Mouse (Mus musculus) A20 (cell line): ENCODE measurements around the gene Arid5b.

Experiments used
- DNase-seq: peaks from one replicate; pipeline ENCODE4 v3.0.0-alpha.2; 2011; ENCODE audit warnings: low read depth, low spot score

Gene Arid5b

DNA sequence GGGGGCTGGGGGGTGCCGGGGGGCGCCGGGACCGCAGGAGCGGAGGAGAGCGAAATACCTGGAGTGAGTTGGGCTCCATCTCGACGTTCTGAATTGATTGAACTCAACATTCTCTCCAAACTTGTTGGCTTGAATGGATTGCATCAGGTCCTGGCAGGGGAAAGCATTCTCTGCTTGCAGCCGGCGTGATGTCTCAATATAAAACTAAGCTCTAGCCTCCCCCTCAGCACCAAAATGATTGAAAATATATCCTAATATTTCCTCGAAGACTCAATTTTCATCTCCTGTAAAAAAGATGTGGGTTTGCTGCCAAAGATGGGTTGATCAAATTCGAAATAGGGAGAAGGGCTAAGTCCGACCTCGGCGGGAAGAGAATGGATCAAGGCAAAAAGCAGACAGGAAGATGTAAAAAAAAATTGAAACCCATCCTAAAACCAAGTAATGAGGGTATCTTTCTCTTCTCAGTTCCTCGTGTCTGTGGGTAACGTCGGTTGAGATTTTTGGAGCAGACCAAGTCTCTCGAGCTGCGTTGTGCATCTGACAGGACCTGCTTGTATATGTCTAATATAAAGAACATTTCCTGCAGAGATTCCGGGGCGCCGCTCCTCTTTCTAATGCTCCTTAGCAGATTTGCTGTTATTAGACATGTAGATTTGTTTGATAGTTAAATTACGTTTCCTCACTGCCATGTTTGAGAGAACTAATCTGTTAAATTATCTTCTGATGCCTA, at the start of gene Arid5b:
Gene Arid5b (minus strand): TSS at position 109 of the 730 bp plus-strand sequence.
- peak; percentile 84 for DNase-seq

DNA sequence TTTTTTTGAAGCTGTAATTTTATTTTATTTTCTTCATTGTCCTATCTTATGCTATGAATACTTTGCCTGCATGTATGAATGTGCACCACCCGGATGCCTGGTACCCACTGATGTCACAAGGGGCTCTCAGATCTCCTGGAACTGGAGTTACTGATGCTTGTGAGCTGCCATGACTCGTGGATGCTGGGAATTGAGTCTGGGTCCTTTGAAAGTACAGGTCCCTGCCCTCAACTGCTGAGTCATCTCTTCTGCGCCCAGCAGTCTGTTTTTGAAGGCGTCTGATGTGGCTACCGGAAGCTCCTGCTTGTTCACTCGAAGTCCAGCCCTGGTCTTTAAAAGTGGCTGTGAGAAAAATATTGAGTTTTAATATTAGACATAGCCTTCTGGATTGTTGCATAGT, 46.8 kb upstream of the Arid5b start:
- DNase-seq: no peak

DNA sequence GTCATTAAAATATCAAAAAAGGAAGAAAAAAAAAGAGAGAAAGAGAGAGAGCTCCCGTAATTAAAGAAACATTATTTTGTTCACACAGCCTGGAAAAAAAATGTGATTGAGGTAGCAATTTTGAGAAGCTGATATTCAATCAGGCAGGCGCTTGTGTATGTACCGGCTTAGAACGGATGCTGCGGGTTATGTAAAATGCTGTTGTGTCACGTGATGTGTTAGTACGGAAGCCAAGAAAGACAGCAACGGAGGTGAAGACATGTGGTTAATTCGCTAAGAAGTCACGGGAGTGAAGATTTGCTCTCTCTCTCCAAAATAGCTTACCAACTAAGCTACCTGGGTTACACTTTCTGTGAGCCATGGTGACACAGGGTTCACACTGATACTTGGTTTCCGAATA, 45.5 kb upstream of the Arid5b start:
- DNase-seq: no peak

DNA sequence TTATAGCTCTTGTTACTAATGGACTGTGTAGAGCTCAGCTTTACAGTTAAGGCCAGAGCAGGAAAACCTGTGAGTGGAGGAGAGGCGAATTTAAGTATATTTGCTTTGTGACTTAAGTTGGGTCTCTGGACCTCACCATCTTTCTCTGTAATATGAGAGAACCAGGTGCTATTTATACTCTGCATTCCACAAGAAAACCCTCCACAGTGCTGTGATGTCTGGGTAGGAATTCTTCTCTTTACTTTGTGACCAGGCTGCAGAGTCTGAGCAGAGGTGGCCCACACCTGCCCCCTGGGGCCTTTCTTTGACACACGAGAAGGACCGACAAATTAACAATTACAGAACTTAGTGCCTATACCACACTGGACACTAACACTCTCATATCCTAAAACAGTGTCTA, 44.6 kb upstream of the Arid5b start:
- DNase-seq: no peak

DNA sequence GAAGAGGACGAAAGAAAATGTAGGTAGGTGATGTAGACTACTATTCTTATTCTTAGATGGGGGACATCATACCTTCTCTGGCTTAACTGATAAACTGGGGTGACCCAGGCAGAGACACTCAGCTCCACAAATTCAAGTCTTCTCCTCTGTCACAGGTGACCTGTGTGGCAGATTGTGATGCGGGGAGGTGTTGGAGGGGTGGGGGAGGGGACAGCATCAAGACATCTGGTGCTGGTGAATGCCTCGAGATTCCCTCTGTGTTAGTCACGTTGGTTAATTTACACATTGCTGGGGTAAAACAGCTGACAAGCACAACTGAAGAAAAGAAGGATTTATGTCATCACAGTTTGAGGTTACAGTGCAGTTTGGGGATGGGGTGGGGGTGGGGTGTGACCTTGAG, 42.4 kb upstream of the Arid5b start:
- DNase-seq: no peak

DNA sequence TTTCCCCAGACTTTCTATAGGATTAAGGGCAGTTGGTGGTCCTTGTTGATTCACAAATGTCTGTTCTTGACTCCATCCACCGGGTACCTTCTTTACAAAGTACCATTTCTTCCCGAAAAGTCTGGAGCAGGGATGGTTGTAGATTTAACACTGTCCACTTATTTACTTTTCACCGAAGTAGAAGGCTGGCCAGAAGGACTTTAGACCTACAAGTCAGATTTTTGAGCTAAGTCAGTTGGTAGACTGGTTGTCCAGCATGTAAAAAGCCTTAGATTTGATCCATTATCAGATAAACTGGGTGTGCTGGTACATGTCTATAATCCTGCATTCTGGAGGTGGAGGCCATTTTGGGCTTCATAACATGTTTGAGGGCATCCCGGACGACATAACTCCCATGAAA, 42.0 kb upstream of the Arid5b start:
- no peak for DNase-seq

DNA sequence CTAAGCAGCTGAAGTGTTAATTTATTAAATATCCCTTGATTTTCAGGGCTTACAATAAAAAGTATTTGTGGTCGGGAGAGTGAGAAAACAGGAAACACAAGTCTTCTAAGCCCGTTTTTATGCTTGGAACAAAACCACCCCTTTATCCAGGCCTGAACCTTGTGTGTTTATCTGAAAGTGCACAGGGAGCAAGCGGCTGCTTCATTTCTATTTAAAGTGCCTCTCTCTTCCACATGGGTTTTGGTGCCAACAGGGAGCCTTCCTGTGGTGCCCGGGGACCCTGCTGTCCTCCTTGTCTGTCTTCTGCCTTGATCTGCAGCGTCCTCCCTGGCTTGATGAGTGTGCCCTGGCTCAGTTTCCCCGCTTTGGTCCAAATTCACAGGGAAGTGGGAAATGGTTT, 40.9 kb upstream of the Arid5b start:
- no peak for DNase-seq

DNA sequence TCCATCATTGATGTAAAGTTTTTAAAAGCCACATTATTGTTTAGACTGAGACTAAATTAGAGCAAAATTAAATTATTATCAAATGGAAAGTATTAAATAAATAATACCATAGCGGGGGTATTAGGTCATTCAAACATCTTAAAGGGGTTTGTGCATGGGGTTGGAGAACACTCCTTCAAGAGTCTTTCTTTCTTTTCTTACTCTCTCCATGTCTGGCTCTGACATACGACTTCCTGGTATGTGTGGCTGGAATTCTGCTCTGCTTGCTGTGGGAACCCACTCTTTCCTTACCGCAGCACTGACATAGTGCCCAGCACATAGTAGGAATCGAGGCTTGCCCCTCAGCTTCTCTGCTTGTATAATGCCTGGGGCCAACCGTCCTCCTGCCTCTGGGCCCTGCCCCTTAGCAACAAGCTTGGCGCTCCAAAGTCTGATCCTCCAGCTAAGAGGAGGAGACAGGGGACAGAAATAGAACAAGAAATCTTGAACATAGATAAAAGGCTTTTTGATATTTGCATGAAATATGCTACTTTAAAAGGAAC, 40.0 kb upstream of the Arid5b start:
- no peak for DNase-seq

DNA sequence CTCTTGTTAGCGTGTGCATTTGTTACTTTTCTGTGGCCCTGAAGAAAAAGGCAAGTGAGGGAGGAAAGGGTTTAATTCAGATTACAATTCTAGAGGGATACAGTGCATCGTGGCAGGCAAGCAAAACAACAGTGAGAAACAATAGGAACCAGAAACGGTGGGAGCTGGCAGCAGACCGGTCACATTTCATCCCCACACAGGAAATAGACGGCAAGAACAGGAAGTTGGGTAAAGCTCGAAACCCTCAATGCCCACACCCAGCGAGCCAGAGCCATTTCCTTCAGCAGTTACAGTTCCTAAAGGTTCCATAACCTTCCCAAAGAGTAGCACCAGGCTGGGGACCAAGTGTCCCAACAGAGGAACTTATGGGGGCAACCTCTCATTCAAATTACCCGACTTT, 34.2 kb upstream of the Arid5b start:
- no peak for DNase-seq

DNA sequence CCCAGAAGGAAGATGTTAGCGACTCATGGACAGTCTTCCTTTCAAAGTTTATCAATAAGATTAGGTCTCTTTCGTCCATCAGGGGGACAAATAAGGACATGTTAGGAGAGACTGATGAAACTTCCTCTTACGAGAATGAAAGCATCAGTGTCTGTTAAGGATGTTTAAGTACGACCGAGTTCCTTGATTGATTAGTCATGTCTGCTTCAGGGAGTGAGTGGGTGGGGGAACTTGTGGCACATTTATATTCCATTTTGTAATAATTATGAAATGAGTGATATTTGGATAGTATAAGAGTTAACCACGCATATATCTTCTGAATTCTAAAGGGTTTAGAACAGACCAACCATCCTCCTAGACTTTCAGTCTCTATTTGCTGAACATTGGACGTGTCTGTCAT, 22.5 kb upstream of the Arid5b start:
- no peak for DNase-seq

DNA sequence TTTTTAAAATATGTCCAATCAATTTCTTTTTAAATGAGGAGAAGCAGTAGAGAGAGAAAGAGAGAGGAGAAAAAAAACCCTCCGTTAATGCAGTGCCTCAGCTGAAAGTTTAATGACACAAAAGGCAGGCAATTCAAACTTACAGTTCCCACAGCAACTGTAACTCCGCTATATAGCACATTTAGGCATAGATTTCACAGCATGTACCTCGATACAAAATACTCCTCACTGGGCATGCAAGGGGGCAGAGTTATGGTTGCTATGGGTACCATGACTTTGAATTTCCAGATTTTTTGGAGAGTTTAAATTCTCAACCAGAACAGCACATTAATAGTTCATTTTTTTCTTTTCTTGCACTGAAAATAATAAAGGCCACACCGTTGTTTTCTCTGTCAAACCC, 10.9 kb upstream of the Arid5b start:
- no peak for DNase-seq

DNA sequence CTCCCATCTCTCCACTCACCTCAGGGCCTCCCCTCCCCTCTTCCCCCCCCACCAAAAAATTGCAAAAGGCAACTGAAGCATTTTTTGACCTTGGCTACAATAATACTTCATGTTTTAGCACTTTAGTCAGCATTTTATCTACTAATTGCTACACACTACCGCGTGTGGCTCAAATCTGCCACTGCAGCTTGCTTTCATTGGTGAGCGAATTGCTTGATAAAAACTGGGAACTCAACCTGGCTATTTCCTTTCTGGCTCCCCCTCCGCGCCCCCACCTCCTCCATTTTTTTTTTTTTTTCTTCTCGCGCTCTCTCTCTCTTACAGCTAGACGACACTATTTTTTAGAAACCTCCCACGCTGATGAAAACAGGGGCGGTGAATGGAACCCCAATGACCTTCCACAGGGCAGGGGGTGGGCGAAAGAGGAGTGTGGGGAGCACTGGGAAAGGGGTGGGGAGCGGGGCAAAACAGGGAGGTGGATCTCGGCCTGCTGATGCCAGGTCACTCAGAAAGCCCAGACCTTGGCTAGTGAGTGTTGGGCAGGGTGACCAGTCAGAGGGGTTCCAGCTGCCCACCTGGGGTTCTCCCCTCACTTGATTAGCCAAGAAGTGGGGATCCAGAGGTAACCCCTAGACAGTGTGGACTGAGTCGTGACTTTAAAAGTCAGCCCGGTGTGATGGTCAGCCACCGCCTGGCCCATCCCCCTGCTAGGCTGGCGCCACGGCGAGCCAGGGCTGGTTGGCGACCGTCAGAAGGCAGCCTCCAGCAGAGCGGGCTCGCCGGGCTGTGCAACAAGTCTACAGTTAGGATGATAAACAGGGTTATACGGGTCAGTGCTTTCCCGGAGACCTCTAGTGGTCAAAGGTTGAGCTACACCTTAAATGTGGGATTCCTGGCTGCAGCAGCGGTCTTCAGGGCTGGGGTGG, 4.2 kb upstream of the Arid5b start:
- DNase-seq: peak; percentile 87

DNA sequence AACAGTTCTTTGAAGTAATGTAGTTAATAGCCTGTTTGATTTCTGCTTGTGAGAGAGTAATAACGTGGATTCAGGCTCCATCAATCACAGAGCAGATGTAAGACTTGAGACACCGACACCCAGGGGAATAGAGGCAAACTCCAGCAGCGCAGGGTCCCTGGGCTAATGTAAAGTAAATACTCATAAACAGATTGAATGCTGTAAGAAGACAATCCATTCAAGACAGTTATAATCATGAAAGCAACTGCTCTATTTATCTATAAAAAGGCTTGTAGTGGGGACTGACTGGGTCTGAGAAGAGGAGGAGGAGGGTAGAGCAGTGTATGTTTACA, 3.2 kb upstream of the Arid5b start:
- no peak for DNase-seq

DNA sequence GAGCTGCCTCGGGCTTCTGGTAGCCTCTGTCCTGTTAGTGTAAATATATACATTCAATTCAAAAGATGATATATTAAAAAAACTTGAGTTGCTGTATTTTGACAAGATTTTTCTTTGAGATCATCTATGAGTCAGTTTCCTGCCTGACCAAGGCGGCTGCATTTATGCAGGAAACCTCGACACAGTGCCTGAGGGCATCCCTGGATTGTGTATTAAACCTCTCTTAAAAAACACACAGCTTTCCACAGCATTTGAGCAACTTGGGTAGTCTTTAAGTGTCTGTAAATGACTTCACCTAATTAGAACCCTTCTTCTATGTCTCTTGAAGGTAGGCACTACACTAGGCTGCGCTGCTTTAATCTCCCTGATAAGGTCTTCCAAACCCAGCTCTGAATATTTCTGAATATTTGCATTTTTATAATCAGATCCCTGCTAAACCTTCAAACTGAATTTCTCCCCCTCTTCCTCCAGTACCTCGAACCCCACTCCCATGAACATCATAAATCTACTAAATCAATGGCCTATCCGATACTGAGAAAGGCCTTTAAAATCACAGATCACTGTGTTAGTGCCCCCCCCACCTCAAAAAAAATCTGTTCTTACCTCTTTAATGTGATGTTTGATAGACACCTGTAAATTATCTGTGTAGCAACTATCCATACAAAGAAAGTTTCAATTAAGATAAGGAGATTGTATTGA, 2.7 kb upstream of the Arid5b start:
- no peak for DNase-seq

DNA sequence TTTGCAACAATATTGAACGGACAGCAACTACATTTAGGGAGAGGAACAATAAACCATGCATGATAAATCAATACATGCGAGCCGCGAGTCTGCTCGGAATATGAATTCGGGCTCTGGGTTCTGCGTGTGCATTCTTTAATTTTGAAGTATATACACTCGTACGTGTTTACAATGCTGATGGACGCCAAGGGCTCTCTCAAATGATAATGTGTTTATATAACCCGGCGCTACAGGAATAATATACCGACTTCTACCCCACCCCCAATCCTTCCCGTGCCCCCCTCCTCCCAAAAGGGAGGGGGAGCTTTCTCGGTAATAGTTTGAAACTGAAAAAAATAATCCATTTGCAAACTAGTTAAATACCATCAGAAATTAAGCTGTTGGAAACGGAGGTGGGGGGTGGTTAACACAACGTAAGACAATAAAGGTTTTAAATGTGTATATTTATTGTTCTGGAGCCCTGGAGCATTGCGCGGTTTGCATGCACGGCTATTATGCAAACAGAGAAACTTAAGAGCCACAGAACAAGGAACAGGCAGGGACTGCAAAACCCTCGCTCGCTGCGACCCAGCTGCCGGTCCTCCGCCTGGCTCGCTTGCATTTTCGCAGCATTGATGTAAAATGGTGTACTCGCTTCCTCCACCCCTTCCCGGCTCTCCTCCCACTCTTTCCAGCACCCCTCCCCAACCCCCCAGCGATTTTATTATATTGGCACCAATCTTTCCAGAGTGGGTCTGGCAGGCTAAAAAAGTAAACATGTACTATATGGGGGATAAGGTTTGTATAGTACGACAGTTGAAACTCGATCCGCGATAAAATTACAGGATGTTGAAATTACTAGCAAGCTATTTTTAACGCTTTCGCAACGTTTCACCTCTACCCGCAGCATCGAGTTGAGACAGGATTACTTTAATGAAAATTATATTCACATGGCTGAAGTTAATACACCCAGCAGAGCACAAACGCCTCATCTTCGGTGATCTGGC, 1.3 kb upstream of the Arid5b start:
- DNase-seq: peak; percentile 76

DNA sequence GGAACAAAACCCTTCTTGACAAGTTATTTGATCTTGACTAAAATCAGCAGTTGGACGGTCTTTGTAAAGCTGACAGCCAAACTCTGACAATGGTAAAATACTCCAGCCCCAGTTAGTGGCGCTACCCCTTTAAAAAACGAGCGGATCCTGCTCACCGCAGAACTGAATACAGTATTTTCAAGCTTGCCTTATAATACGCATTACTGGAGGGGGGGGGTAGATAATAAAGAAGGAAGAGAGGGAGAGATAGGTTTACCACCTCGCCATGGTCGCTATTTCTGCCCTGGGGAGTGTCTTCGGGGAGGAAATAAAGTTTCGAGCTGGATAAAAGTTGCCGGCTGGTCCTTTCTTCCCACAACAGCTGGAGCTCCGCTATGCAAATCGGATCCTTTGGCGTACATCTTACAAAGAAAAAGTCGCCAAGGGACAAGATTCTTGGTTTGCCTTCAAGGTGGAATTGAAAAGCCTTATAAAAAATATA, 829 bp downstream of the Arid5b start:
- DNase-seq: peak; percentile 78

DNA sequence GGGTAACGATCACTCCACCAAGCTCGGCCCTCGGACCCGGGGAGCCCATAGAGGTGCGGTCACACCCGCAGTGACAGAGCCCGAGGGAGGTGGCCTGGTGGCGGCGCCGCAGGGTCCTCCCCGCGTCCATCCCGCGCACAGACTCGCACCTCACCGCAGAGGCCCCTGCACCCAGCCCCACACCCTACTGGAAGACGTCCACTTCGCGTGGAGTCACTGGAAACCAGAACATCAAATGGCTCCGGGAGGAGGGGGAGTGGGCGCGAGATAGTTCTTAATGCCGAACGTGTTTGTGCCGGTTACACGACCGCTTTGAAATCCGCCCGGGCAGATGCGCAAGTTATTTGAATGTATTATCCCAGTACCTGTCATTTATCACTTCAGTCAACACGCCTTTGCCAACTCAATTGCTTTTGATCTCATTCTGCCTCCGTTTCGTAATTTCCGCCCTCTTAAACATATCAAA, 1.5 kb downstream of the Arid5b start:
- peak; percentile 82 for DNase-seq

DNA sequence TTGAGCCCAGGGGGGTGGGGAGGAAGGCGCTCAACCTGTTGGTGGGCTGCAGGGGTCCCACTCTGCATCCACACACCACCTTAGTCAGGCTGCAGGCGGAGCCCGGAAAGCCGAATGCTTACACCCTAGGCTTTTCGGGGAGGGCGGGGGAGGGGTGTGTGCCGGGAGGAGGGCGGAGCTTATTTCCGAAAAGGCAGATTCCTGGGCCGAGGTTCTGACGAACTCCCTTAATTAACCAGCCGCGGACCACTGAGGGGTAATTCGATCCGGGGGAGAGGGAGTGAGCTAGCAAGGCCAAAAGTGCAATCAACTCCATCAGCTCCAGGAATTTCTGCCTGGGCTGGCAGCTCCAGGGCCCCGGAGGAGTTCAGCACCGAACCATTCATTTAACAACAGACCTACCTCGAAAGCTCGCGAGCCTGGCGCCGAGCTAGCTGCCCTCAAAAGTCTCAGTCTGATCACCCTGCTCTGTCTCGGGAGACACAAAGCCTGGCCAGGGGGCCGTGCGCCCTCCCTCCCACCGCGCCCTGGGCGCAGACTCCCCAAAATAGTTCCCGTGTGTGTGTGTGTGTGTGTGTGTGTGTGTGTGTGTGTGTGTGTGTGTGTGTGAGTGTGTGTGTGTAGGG, 2.1 kb downstream of the Arid5b start:
- peak; percentile 88 for DNase-seq

DNA sequence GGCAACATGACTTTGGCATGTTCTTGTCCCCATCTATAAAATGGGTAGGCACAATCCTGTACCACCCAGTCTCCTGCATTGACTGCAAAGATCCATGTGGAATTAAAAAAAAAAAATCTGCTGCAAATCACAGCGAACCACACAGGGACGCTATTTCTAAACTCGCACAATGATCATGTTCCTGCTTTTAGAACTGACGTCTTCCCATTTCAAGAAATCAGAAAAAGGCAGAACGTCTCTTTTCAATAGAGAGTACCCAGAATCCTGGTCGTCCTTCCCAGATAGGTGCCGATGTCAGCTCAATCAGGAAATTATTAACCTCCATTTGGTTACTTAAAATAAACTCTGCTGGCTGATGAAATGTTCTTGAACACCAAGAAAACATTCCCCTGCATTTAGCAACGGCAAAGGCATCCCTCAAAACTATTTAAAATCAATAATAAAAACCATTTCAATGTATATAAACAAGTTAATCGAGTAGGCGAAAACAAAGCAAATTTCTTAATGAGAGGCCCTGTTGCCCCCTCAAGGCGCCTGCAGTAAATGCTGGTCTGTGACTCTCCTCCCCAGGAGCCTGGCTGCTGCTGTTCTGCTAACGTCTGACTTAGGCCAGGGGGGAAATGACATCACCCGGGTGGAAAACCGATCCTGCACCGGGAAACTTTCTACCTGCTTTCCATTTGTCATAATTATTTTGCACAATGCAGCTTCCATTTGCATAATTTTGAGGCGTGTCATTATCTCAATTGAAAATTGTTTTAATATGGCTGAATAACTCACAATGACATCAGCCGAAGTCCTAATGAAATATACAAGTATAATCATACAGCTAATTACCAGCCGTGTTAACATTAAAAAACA, 3.4 kb downstream of the Arid5b start:
- no peak for DNase-seq
